Mouse (Mus musculus) testis, adult 2 months (tissue): ENCODE results near the gene Pakap.

Experiments
- CTCF ChIP-seq: fragments of 200-500 bp; IDR thresholded peaks from 2 replicates; pipeline ENCODE4 v1.5.1; 2012; ENCODE audit warnings: low read depth, mild to moderate bottlenecking, inconsistent platforms, low read length, moderate library complexity; ENCODE audit not compliant: control insufficient read depth, insufficient read depth, insufficient replicate concordance
- POLR2A ChIP-seq: fragments of 200-500 bp; IDR thresholded peaks from 2 replicates; pipeline ENCODE4 v1.6.1; 2012; ENCODE audit warnings: low read depth, mild to moderate bottlenecking, inconsistent platforms, low read length, moderate library complexity; ENCODE audit not compliant: control insufficient read depth

DNA sequence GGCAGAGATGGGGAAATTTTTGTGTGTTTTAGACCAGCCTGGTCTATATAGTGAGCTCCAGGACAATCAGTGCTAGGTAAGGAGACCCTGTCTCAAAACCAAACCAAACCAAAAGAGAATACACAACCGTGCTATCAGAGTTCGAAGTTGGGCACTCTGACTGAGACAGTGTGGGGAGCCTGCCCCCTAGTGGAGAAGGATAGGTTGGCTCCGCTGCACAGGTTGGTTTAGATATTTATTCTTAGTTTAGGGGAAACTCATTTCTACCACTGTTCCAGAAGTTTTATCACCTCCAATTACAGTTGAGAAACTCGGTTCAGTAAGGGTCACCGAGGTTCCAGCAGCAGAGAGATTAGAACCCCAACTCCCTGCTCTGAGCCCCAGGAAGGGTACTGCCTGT is 336.2 kb downstream of the Pakap start:
- TF ChIP-seq CTCF = peak; percentile 81; the same call in 1 of the 2 replicates
- TF ChIP-seq POLR2A = no peak
